Mouse (Mus musculus) lung, postnatal 0 days (tissue): ENCODE measurements around the gene Cnbd2. TPM values are rescaled to one million over a fixed set of nuclear protein-coding genes. Genes with fewer than 3 reads are reported as not detected.

ENCODE experiments used
- ATAC-seq: fragments of 200-750 bp; cut with Nextera tagmentation; 2 replicates; pipeline ENCODE4 v1.8.0; 2017; ENCODE audit warnings: moderate library complexity
- DNase-seq: peaks from one replicate; pipeline ENCODE4 v3.0.0-alpha.2; 2016; ENCODE audit warnings: low spot score
- H3K27ac ChIP-seq: fragments of 300-500 bp; sonication (generic); 2 replicates; pipeline ENCODE4 v1.5.1; 2014; ENCODE audit warnings: antibody characterized with exemption, mild to moderate bottlenecking, low read length, mixed read lengths
- H3K27me3 ChIP-seq: fragments of 300-500 bp; sonication (generic); replicated peaks from 2 replicates; pipeline ENCODE4 v1.6.1; 2014; ENCODE audit warnings: low read length, mixed read lengths; ENCODE audit not compliant: insufficient read depth
- H3K36me3 ChIP-seq: fragments of 300-500 bp; sonication (generic); 2 replicates; pipeline ENCODE4 v1.6.1; 2014; ENCODE audit warnings: low read length, mixed read lengths; ENCODE audit not compliant: insufficient read depth
- H3K4me1 ChIP-seq: fragments of 300-500 bp; sonication (generic); 2 replicates; pipeline ENCODE4 v1.6.1; 2014; ENCODE audit warnings: antibody characterized with exemption, low read depth, low read length, mixed read lengths; ENCODE audit not compliant: insufficient read depth
- H3K4me2 ChIP-seq: fragments of 300-500 bp; sonication (generic); replicated peaks from 2 replicates; pipeline ENCODE4 v1.6.1; 2014; ENCODE audit warnings: low read depth, mild to moderate bottlenecking, low read length, moderate library complexity, mixed read lengths
- H3K4me3 ChIP-seq: fragments of 300-500 bp; sonication (generic); 2 replicates; pipeline ENCODE4 v1.5.1; 2014; ENCODE audit warnings: low read depth, low read length
- H3K9ac ChIP-seq: fragments of 300-500 bp; sonication (generic); replicated peaks from 2 replicates; pipeline ENCODE4 v1.6.1; 2014; ENCODE audit warnings: low read depth, mild to moderate bottlenecking
- H3K9me3 ChIP-seq: fragments of 300-500 bp; sonication (generic); 2 replicates; pipeline ENCODE4 v1.6.1; 2016; ENCODE audit warnings: low read length, mixed read lengths
- CTCF ChIP-seq: IDR thresholded peaks from 2 replicates; pipeline ENCODE4 v1.5.1; 2016; ENCODE audit warnings: antibody characterized with exemption, mild to moderate bottlenecking
- EP300 ChIP-seq: IDR thresholded peaks from 2 replicates; pipeline ENCODE4 v1.6.1; 2016; ENCODE audit warnings: antibody characterized with exemption, mild to moderate bottlenecking, control low read depth
- whole genome bisulfite sequencing: fragments of 180-500 bp; shearing (Covaris S2); extraction: QIAGEN DNeasy Blood & Tissue Kit; methylation state at CpG from one replicate; pipeline ENCODE4 v1.1.7; 2014; 5-methylcytosine and 5-hydroxymethylcytosine counted together
- microRNA-seq: library from miRNA; unstranded; fragments of <30 nt; microRNA quantifications from one replicate; pipeline ENCODE4, GENCODE M21; 2016
- polyA plus RNA-seq: library from polyadenylated mRNA; unstranded; fragments of >200 nt; fragmentation: Nextera tagmentation; extraction: Ambion mirVana; gene quantifications from 2 replicates; pipeline ENCODE4 v1.2.1, GENCODE M21; 2015

The Cnbd2 gene
- polyA plus RNA-seq, 1 experiment from 2014 or later: 6.8 TPM

- no peaks in the 10 kb centered on the region for H3K36me3 ChIP-seq
- peaks cover 10% of the 10 kb centered on the region; the same call in 1 of the 2 replicates for H3K27me3 ChIP-seq
- ATAC-seq: no peak
- 3% methylated on average over 7 of the region's 8 CpGs for WGBS
- H3K4me2 ChIP-seq: peak overlapping the region; percentile 19; the same call in 1 of the 2 replicates
- no peak overlapping the region for H3K27ac ChIP-seq
- H3K4me3 ChIP-seq: no peak overlapping the region
- H3K4me1 ChIP-seq: 0 out of 2 replicates have a peak, but pooled peaks cover 6% of the 10 kb centered on the region
- DNase-seq: peak; percentile 55
- no peaks in the 10 kb centered on the region for H3K9me3 ChIP-seq
- TF ChIP-seq EP300: no peak
- no peak for TF ChIP-seq CTCF
- H3K9ac ChIP-seq: no peak overlapping the region
These were observed 110.5 kb downstream of the Cnbd2 start for GRCm38 (mm10) chr2:156422631-156423030.

DNA sequence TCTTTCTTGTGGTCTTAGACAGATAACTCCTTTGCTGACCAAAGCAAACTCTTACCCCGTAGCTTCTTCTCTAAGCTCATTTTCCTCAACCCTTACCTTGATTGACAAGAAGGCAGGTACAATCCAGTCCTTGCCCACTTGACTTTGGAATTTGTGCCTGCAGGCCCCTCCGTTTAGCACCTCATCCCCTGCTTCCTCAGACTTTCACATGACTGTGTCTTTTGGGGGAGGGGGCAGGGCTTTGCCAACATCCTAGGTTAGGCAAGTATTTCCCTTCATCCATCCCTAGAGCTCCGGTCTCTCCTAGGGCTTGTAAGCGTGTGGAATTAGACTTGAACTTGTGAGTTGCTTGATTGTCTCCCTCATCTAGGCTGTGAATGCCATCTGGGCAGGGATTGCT is 111.6 kb downstream of the Cnbd2 start:
- H3K36me3 ChIP-seq: no peaks in the 10 kb centered on the region
- 0 out of 2 replicates have a peak, but pooled peaks cover 6% of the 10 kb centered on the region for H3K4me1 ChIP-seq
- no peak overlapping the region for H3K9ac ChIP-seq
- no peak overlapping the region for H3K27ac ChIP-seq
- H3K4me3 ChIP-seq: no peak overlapping the region
- DNase-seq: no peak
- 74% methylated on average over 4 of the region's 4 CpGs for WGBS
- ATAC-seq: no peak
- no peak overlapping the region for H3K4me2 ChIP-seq
- TF ChIP-seq EP300 (no peak), CTCF (no peak)
- no peaks in the 10 kb centered on the region for H3K9me3 ChIP-seq
- H3K27me3 ChIP-seq: peaks cover 10% of the 10 kb centered on the region; the same call in 1 of the 2 replicates

Small RNA genes lying within 50 kb of the gene (microRNA-seq; reads per million reads assigned to microRNA genes)
- not detected for gene Gm22758
- not detected for gene Gm22759

Other genes starting within 250 kb of the Cnbd2 start
- 0.74 and 0.89 TPM in 2 replicates for gene Spag4, start 247.1 kb upstream of the Cnbd2 start, polyA plus RNA-seq
- gene Cpne1, start 200.3 kb upstream of the Cnbd2 start, polyA plus RNA-seq: 38.3 and 42.3 TPM in 2 replicates
- 10.1 and 10.7 TPM in 2 replicates for gene Rbm12, start 200.3 kb upstream of the Cnbd2 start, polyA plus RNA-seq
- 5.2 and 5.6 TPM in 2 replicates for gene Gm28036, start 185.2 kb upstream of the Cnbd2 start, polyA plus RNA-seq
- 316 and 344 TPM in 2 replicates for gene Romo1, start 168.3 kb upstream of the Cnbd2 start, polyA plus RNA-seq
- gene Nfs1, start 168.1 kb upstream of the Cnbd2 start, polyA plus RNA-seq: 33.7 and 34.0 TPM in 2 replicates
- 654 and 692 TPM in 2 replicates for gene Rbm39, start 132.1 kb upstream of the Cnbd2 start, polyA plus RNA-seq
- 44.8 and 47.7 TPM in 2 replicates for gene Phf20, start 115.8 kb upstream of the Cnbd2 start, polyA plus RNA-seq
- 119 TPM in 2 replicates for gene Scand1, start 405 bp downstream of the Cnbd2 start, polyA plus RNA-seq
- 1.2 and 1.7 TPM in 2 replicates for gene Epb41l1, start 108.6 kb downstream of the Cnbd2 start, polyA plus RNA-seq
- gene Aar2, start 235.3 kb downstream of the Cnbd2 start, polyA plus RNA-seq: 21.8 and 23.7 TPM in 2 replicates